Mouse (Mus musculus) liver, embryonic 14.5 days (tissue): ENCODE results near the gene Rin3. TPM values are rescaled to one million over a fixed set of nuclear protein-coding genes. Genes with fewer than 3 reads are reported as not detected.

ENCODE experiments used
- ATAC-seq: fragments of 200-750 bp; cut with Nextera tagmentation; 2 replicates; pipeline ENCODE4 v1.8.0; 2017; ENCODE audit warnings: moderate number of reproducible peaks, mild to moderate bottlenecking, moderate library complexity; ENCODE audit not compliant: insufficient read depth
- DNase-seq, 3 experiments: peaks; one replicate each; pipeline ENCODE4 v3.0.0-alpha.2; 2012 to 2013; ENCODE audit warnings: low read depth in 3 of 3, low spot score in 3 of 3
- H3K27ac ChIP-seq: fragments of 300-500 bp; sonication (generic); 2 replicates; pipeline ENCODE4 v1.5.1; 2014; ENCODE audit warnings: moderate library complexity, mild to moderate bottlenecking, control low read depth, inconsistent platforms
- H3K27me3 ChIP-seq: fragments of 300-500 bp; sonication (generic); 2 replicates; pipeline ENCODE4 v1.6.1; 2014; ENCODE audit warnings: mild to moderate bottlenecking, low read length, moderate library complexity; ENCODE audit not compliant: control insufficient read depth, insufficient read depth
- H3K36me3 ChIP-seq: fragments of 300-500 bp; sonication (generic); replicated peaks from 2 replicates; pipeline ENCODE4 v1.6.1; 2014; ENCODE audit warnings: low read depth; ENCODE audit not compliant: control insufficient read depth, insufficient read depth
- H3K4me1 ChIP-seq, 2 experiments: fragments of 200-500 bp in 1 of 2; fragments of 300-500 bp in 1 of 2; sonication (generic) in 1 of 2; replicated peaks; 2 replicates each; pipeline ENCODE4 v1.6.1; 2012 to 2014; ENCODE audit warnings: antibody characterized with exemption in 1 of 2, inconsistent platforms in 1 of 2, low read length in 1 of 2; ENCODE audit not compliant: control insufficient read depth in 2 of 2, insufficient read depth in 2 of 2
- H3K4me2 ChIP-seq: fragments of 300-500 bp; sonication (generic); 2 replicates; pipeline ENCODE4 v1.6.1; 2014; ENCODE audit warnings: low read depth, mild to moderate bottlenecking, control low read depth, moderate library complexity
- H3K4me3 ChIP-seq, 2 experiments: fragments of 200-500 bp in 1 of 2; fragments of 300-500 bp in 1 of 2; sonication (generic) in 1 of 2; 2 replicates each; pipeline ENCODE4 v1.5.1; 2012 to 2014; ENCODE audit warnings: low read depth in 2 of 2, low read length in 2 of 2, mild to moderate bottlenecking in 2 of 2, control low read depth in 1 of 2, inconsistent platforms in 1 of 2, moderate library complexity in 1 of 2; ENCODE audit not compliant: insufficient read depth in 1 of 2
- H3K9ac ChIP-seq: fragments of 300-500 bp; sonication (generic); replicated peaks from 2 replicates; pipeline ENCODE4 v1.6.1; 2014; ENCODE audit warnings: mild to moderate bottlenecking, control low read depth, moderate library complexity
- H3K9me3 ChIP-seq: fragments of 300-500 bp; sonication (generic); 2 replicates; pipeline ENCODE4 v1.6.1; 2016; ENCODE audit warnings: low read length, mixed read lengths; ENCODE audit not compliant: control insufficient read depth
- CTCF ChIP-seq: IDR thresholded peaks from 2 replicates; pipeline ENCODE4 v1.5.1; 2016; ENCODE audit warnings: antibody characterized with exemption, low read depth, control low read depth
- EP300 ChIP-seq: IDR thresholded peaks from 2 replicates; pipeline ENCODE4 v1.6.1; 2016; ENCODE audit warnings: antibody characterized with exemption, low read depth
- WGBS: fragments of 180-500 bp; shearing (Covaris S2); extraction: QIAGEN DNeasy Blood & Tissue Kit; methylation state at CpG from one replicate; pipeline ENCODE4 v1.1.7; 2014; ENCODE audit not compliant: insufficient replicate concordance; 5-methylcytosine and 5-hydroxymethylcytosine counted together
- polyA plus RNA-seq, 2 experiments: library from polyadenylated mRNA; depleted of rRNA in 1 of 2; stranded (reverse) in 1 of 2; unstranded in 1 of 2; fragments of >200 nt; fragmentation: Nextera tagmentation in 1 of 2; extraction: Ambion mirVana in 1 of 2; gene quantifications; 2 replicates each; pipeline versions ENCODE4 v1.2.1 to v1.2.3; 2012 to 2014

Rin3 gene
- polyA plus RNA-seq, 2 experiments: 3.1 to 4.5 TPM

- H3K9ac ChIP-seq: no peak overlapping the region
- no peak overlapping the region for H3K4me2 ChIP-seq
- no peaks in the 10 kb centered on the region; the same call in 1 of the 2 replicates for H3K36me3 ChIP-seq
- H3K4me1 ChIP-seq: no peaks in the 10 kb centered on the region
- ATAC-seq: no peak
- H3K4me3 ChIP-seq: no peak overlapping the region
- WGBS: 57% methylated on average over 9 of the region's 9 CpGs
- no peaks in the 10 kb centered on the region for H3K9me3 ChIP-seq
- no peak overlapping the region for H3K27ac ChIP-seq
- H3K27me3 ChIP-seq: no peaks in the 10 kb centered on the region
- no peak for DNase-seq
- TF ChIP-seq EP300: no peak
- no peak for TF ChIP-seq CTCF
Observed at GRCm38 (mm10) chr12:102395537-102395936, 112.7 kb downstream of the Rin3 start.

GRCm38 (mm10) chr12:102395998-102396991 is 113.4 kb downstream of the Rin3 start:
- H3K9me3 ChIP-seq: no peaks in the 10 kb centered on the region
- no peak overlapping the region for H3K9ac ChIP-seq
- ATAC-seq (no peak), DNase-seq (no peak)
- H3K4me3 ChIP-seq: no peak overlapping the region
- WGBS: 59% methylated on average over 19 of the region's 19 CpGs
- H3K36me3 ChIP-seq: no peaks in the 10 kb centered on the region
- no peak for TF ChIP-seq CTCF
- no peak for TF ChIP-seq EP300
- H3K4me1 ChIP-seq: no peaks in the 10 kb centered on the region
- no peaks in the 10 kb centered on the region for H3K27me3 ChIP-seq
- no peak overlapping the region for H3K27ac ChIP-seq
- no peak overlapping the region for H3K4me2 ChIP-seq

- Histone ChIP-seq H3K4me3 (no peak overlapping the region), H3K9me3 (no peaks in the 10 kb centered on the region), H3K36me3 (no peaks in the 10 kb centered on the region), H3K9ac (no peak overlapping the region), H3K27me3 (no peaks in the 10 kb centered on the region), H3K27ac (no peak overlapping the region), H3K4me2 (no peak overlapping the region), H3K4me1 (no peaks in the 10 kb centered on the region)
- TF ChIP-seq CTCF (no peak), EP300 (no peak)
- 71% methylated on average over 4 of the region's 4 CpGs for WGBS
- no peak for ATAC-seq
- no peak for DNase-seq
Observed at GRCm38 (mm10) chr12:102398588-102398987, 115.7 kb downstream of the Rin3 start.

GRCm38 (mm10) chr12:102413171-102413570 is 130.3 kb downstream of the Rin3 start:
- DNase-seq: no peak
- Histone ChIP-seq H3K36me3 (no peaks in the 10 kb centered on the region), H3K4me1 (no peaks in the 10 kb centered on the region), H3K9me3 (no peaks in the 10 kb centered on the region), H3K9ac (no peak overlapping the region), H3K4me3 (no peak overlapping the region), H3K27ac (no peak overlapping the region), H3K27me3 (no peaks in the 10 kb centered on the region), H3K4me2 (no peak overlapping the region)
- ATAC-seq: no peak
- WGBS: 76% methylated on average over 13 of the region's 13 CpGs
- TF ChIP-seq EP300: no peak
- TF ChIP-seq CTCF: no peak

GRCm38 (mm10) chr12:102414686-102415085 is 131.8 kb downstream of the Rin3 start:
- no peak overlapping the region for H3K4me3 ChIP-seq
- no peaks in the 10 kb centered on the region for H3K27me3 ChIP-seq
- no peak overlapping the region for H3K27ac ChIP-seq
- H3K9me3 ChIP-seq: no peaks in the 10 kb centered on the region
- no peak overlapping the region for H3K9ac ChIP-seq
- 68% methylated on average over 6 of the region's 6 CpGs for WGBS
- ATAC-seq: no peak
- no peak overlapping the region for H3K4me2 ChIP-seq
- no peak for TF ChIP-seq EP300
- no peak for TF ChIP-seq CTCF
- no peaks in the 10 kb centered on the region for H3K36me3 ChIP-seq
- no peak for DNase-seq
- H3K4me1 ChIP-seq: peaks cover under 1 to 3% of the 10 kb centered on the region in 2 experiments; a peak in 3 of 4 replicates
